Mouse (Mus musculus) left cerebral cortex, postnatal 10 days (tissue): Measurements from ENCODE around the gene Gm5244. TPM values are rescaled to one million over a fixed set of nuclear protein-coding genes. Genes with fewer than 3 reads are reported as not detected.

Source experiments
- DNase-seq, 2 experiments: peaks; one replicate each; pipeline ENCODE4 v3.0.0; 2021 to 2022; ENCODE audit warnings: low spot score in 2 of 2, mixed read lengths in 1 of 2; ENCODE audit errors: extremely low spot score in 1 of 2
- intact Hi-C: fragments of 180-260 bp; cut with DNase I; formaldehyde crosslinking; loops from one replicate; pipeline ENCODE4 v1.15.1; 2025
- total RNA-seq, 2 experiments: library from RNA; stranded (reverse); gene quantifications; 2 replicates each; pipeline ENCODE4 v1.2.3; 2021

The Gm5244 gene
- not detected for total RNA-seq

DNA sequence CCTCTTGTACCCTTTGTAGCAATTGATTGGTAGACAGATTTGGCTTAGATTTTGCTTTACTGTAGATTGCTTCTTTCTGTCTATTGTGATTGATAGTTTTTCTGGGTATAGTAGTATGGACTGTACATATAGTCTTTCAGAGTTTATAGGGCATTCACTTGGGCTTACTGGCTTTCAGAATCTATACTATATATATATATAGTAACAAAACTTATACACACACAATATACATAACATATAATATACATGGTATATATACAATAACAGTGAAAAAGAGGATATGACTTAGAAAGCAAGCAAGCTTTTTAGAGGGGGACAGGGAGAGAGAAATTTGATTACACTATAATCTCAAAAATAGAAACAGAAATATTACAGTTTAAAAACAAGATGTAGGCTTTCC is at the start of gene Gm5244:
Gm5244 (plus strand) TSS at position 301 of the 400 bp plus-strand sequence.
- intact Hi-C loops: no loop called here
- no peak for DNase-seq

GRCm38 (mm10) chr19:12797071-12797470 is 49.4 kb upstream of the Gm5244 start:
- DNase-seq: peak in 1 of 2 experiments; percentile 63
- intact Hi-C loops: loop anchor here (2.0 to 5.0 kb wide), 4 partner anchors 75 to 785 kb away; no protein-coding TSS in a partner anchor

DNA sequence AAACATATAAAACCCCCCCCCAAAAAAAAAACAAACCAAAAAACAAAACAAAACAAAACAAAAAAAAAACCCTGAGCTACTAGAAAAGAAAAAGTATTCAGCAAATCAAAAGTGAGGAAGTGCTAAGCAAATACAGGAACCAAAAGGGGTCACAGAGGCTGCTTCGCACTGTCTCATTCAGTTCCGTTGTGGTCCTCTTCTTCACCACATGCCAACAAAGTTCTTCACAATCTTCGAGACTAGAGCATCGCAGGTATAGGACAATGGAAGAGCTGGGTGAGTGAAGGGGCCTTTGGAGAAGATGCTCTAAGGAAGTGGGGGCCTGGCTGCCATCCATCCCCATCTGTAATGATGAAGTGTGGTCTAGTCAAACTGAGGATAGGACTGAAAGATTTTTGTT is 48.1 kb upstream of the Gm5244 start:
- intact Hi-C loops: loop anchor here (5.0 kb wide), 2 partner anchors 76 to 786 kb away; no protein-coding TSS in a partner anchor
- DNase-seq: no peak

GRCm38 (mm10) chr19:12799081-12799480 is 47.4 kb upstream of the Gm5244 start:
- intact Hi-C loops: loop anchor here (5.0 kb wide), 2 partner anchors 77 to 787 kb away; no protein-coding TSS in a partner anchor
- no peak for DNase-seq

- no peak for DNase-seq
- intact Hi-C loops: no loop called here
Measured at GRCm38 (mm10) chr19:12800621-12801020, 45.9 kb upstream of the Gm5244 start.

GRCm38 (mm10) chr19:12801046-12801445 is 45.4 kb upstream of the Gm5244 start:
- intact Hi-C loops: no loop called here
- DNase-seq: no peak

DNA sequence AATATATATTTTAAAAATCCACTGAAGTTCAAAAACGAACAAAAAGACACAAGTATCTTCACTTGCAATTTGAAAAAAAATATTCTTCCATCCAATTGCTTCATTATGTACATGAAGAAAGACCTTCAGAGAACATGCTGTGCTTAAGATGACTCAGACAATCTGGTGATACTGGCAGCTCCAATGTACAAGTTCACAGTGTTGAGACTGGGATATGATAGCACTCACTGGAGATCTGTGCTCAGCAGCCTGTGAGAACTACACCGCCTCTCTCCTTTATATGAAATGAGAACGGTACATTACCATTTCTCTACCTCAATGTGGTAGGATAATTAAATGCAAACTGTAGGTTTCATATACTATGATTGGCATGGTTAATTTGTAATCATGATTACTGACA is 43.7 kb upstream of the Gm5244 start:
- intact Hi-C loops: no loop called here
- no peak for DNase-seq

- intact Hi-C loops: no loop called here
- no peak for DNase-seq
Measured at GRCm38 (mm10) chr19:12804237-12804636, 42.2 kb upstream of the Gm5244 start.

DNA sequence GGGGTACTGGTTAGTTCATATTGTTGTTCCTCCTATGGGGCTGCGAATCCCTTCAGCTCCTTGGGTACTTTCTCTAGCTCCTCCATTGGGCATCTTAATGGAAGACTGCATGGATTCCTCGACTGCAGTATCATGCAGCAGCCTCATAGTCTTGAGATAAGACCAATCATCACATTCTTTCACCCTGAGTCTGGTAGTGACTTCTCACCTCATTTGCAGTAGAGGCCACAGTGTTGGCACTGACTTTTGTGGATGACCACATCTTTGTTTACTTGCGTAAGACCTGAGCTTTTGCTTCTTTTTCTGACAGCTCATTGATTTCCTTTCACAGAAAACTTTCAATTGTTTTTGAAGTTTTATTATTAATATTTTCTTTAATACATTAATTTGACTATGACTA is 40.8 kb upstream of the Gm5244 start:
- DNase-seq: no peak
- intact Hi-C loops: no loop called here

- intact Hi-C loops: no loop called here
- DNase-seq: no peak
Measured at GRCm38 (mm10) chr19:12806214-12806613, 40.3 kb upstream of the Gm5244 start.

DNA sequence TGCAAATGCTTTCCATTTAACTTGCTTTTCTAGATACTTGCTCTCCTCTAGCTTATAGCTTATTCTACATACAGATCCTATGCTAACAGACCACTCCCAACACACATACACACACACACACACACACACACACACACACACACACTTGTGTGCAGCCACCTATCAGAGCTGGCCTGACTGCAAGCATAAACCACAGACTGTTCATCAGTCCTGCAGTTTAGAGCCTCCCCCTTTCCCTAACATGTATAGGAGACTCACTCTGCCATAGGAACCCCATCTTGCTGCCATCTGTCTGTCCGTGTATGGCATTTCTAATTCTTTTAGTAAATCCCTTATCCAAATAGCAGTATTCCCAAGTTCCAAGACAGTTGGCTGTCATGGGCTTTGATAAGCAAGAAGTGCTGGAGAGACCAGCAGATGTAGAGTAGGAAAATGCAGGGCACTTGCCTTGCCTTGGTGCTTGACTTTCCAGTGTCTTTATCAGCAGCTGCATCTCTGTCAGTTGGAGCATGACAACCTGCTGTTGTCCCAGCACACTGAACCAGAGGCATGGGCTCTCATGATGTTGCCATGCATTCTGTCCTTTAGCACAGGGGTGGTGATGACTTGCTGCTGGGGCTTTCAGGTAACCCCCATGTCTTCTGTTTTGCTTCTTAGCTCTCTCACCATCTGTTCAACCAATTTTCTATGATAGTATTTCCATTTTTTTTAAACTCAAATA is 33.7 kb upstream of the Gm5244 start:
- intact Hi-C loops: no loop called here

DNA sequence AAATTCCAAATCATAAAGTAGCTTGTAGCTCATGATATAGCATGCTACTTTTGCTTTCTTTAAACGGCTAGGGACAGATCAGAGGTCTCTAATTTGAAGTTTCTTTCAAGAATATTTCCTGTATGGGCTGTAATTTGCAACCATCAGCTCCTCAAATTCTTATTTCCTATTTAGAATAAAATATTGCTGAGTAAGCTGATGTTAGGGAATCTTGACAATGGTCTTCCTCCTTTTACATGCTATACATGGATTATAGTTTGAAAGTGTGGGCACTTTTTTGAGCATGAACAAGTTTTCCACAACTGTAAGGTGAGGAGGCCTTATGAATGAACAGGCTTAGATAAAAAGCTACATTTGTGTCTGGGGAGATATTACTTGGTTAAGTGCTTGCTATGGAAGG is 32.6 kb upstream of the Gm5244 start:
- intact Hi-C loops: no loop called here

More for the DNA sequence above, 33.7 kb upstream of the Gm5244 start:
- DNase-seq: no peak

GRCm38 (mm10) chr19:12818507-12818906 is 28.0 kb upstream of the Gm5244 start:
- intact Hi-C loops: no loop called here
- DNase-seq: no peak

More for the DNA sequence above, 32.6 kb upstream of the Gm5244 start:
- no peak for DNase-seq

GRCm38 (mm10) chr19:12820383-12820782 is 26.1 kb upstream of the Gm5244 start:
- intact Hi-C loops: no loop called here
- DNase-seq: no peak

DNA sequence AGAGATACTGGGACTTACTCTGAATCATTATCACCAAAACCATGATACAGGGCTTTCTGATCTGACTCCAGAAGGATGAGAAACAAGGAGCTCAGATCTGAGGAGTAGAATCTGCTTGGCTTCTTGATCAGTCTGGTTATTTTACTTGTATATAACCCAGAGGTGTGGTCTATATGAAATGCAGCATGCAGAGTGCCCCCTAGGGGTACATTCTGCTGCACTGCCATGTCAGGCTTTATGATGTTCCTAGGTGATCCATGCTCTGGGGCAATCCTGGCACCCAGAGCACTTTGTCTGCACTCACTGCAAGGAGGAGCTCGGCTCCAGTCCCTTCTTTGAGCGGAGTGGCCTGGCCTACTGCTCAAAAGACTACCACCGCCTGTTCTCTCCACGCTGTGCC is 21.9 kb upstream of the Gm5244 start:
- no peak for DNase-seq
- intact Hi-C loops: no loop called here

DNA sequence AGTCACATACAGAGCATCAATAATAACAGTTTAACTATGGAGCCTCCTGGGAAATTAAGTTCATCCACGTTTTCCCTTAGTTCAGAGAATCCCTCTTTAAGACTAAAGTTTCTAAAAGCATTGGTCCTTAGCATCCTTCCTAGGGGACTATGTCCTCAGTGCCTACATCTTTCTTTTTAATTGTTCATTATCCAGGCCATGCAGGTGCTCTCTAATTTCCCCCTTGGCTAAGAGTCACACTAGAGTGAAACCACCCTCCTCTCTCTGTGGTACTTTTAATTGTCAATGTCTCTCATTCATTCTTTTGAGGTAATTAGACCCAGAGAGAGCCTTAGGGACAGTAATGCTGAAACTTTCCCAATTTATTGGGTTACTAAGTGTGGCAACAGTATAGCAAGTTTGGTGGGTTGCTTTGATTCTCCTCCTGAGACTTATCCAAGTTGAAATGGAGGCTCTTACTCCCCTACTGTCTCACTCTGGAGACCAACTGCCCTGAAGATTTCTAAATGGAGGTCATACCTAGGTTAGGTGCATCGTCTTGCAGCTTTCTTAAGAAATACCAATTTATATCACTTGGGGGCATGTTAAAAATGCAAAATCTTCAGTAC is 15.6 kb upstream of the Gm5244 start:
- no peak for DNase-seq
- intact Hi-C loops: no loop called here

GRCm38 (mm10) chr19:12831559-12831958 is 14.9 kb upstream of the Gm5244 start:
- DNase-seq: no peak
- intact Hi-C loops: no loop called here

GRCm38 (mm10) chr19:12833625-12834024 is 12.9 kb upstream of the Gm5244 start:
- intact Hi-C loops: no loop called here
- no peak for DNase-seq

- intact Hi-C loops: no loop called here
Measured at GRCm38 (mm10) chr19:12838507-12838906, 8.0 kb upstream of the Gm5244 start.

GRCm38 (mm10) chr19:12856983-12857382 is 10.5 kb downstream of the Gm5244 start, which contains the start of gene Olfr1444:
TSS of gene Olfr1444 (plus strand) at chr19:12857283.
- intact Hi-C loops: no loop called here
- DNase-seq: no peak

More at GRCm38 (mm10) chr19:12838507-12838906, 8.0 kb upstream of the Gm5244 start:
- no peak for DNase-seq
